Mouse (Mus musculus) MEL (cell line): ENCODE measurements around the gene Cmtm6.

ENCODE experiments used
- CHD2 ChIP-seq: IDR thresholded peaks from 2 replicates; pipeline ENCODE4 v1.6.1; 2011; ENCODE audit warnings: low read length, improper control_type of control experiment
- CTCF ChIP-seq, 3 experiments: IDR thresholded peaks in 2 of 3; conservative IDR thresholded peaks in 1 of 3; 2 replicates each; pipeline ENCODE4 v1.5.1; 2011 to 2012; ENCODE audit warnings: low read length in 3 of 3, low read depth in 2 of 3, mild to moderate bottlenecking in 2 of 3, improper control_type of control experiment in 1 of 3, inconsistent platforms in 1 of 3, mixed read lengths in 1 of 3, moderate library complexity in 1 of 3; ENCODE audit not compliant: control insufficient read depth in 1 of 3, insufficient read depth in 1 of 3, poor library complexity in 1 of 3, severe bottlenecking in 1 of 3
- EP300 ChIP-seq, 2 experiments: IDR thresholded peaks; 2 replicates each; pipeline ENCODE4 v1.6.1; 2011; ENCODE audit warnings: improper control_type of control experiment in 2 of 2, low read length in 2 of 2, low read depth in 1 of 2, mild to moderate bottlenecking in 1 of 2
- HCFC1 ChIP-seq: IDR thresholded peaks from 2 replicates; pipeline ENCODE4 v1.6.1; 2012; ENCODE audit warnings: low read depth, mild to moderate bottlenecking, inconsistent platforms, low read length, improper control_type of control experiment, moderate library complexity
- JUND ChIP-seq: IDR thresholded peaks from 2 replicates; pipeline ENCODE4 v1.6.1; 2011; ENCODE audit warnings: low read depth, mild to moderate bottlenecking, improper control_type of control experiment, low read length
- POLR2A ChIP-seq, 2 experiments: IDR thresholded peaks; 2 replicates each; pipeline ENCODE4 v1.6.1; 2011 to 2012; ENCODE audit warnings: low read length in 2 of 2, mild to moderate bottlenecking in 2 of 2, control low read depth in 1 of 2, improper control_type of control experiment in 1 of 2, low read depth in 1 of 2, moderate library complexity in 1 of 2; ENCODE audit not compliant: control insufficient read depth in 1 of 2, insufficient read depth in 1 of 2, poor library complexity in 1 of 2
- ZNF384 ChIP-seq: IDR thresholded peaks from 2 replicates; pipeline ENCODE4 v1.6.1; 2012; ENCODE audit warnings: low read depth, mild to moderate bottlenecking, inconsistent platforms, low read length, improper control_type of control experiment

DNA sequence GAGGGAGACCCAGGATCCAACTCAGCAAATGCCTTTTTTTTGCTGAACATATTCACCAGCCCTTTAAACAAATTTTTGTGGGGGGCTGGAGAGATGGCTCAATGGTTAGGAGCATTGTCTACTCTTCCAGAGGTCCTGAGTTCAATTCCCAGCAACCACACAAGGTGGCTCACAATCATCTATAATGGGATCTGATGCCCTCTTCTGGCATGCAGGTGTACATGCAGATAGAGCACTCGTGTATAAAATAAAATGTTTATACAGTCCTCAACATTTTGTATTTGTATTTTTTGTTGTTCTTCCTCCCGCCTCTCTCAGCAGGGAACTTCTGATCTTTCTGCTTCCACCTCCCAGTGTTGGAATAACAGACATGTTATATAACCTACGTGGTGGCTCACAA, 20.7 kb downstream of the Cmtm6 start:
- no peak for TF ChIP-seq POLR2A (IDR thresholded peaks at IDR 0.05; ENCODE audit: control insufficient read depth in 1 of 2, insufficient read depth in 1 of 2, low read depth in 1 of 2, low read length in 2 of 2, poor library complexity in 1 of 2)
- no peak for TF ChIP-seq HCFC1
- peak in 2 of 3 experiments; percentile 41 to 56; a peak in 3 of 6 replicates for TF ChIP-seq CTCF (IDR thresholded peaks at IDR 0.05 in 2 of 3, conservative IDR thresholded peaks at IDR 0.05 in 1 of 3; ENCODE audit: control insufficient read depth in 1 of 3, insufficient read depth in 1 of 3, low read depth in 2 of 3, low read length in 3 of 3, poor library complexity in 1 of 3, severe bottlenecking in 1 of 3)
- TF ChIP-seq JUND, result no peak
- TF ChIP-seq EP300 (IDR thresholded peaks at IDR 0.05; ENCODE audit: low read depth in 1 of 2, low read length in 2 of 2), result no peak
- no peak for TF ChIP-seq CHD2
- no peak for TF ChIP-seq ZNF384
